Mouse (Mus musculus) limb, embryonic 12.5 days (tissue): ENCODE results near the gene Reps1. TPM values are rescaled to one million over a fixed set of nuclear protein-coding genes. Genes with fewer than 3 reads are reported as not detected.

Source experiments
- ATAC-seq: fragments of 200-750 bp; cut with Nextera tagmentation; 2 replicates; pipeline ENCODE4 v1.8.0; 2017; ENCODE audit warnings: low read depth, moderate TSS enrichment; ENCODE audit not compliant: insufficient number of reproducible peaks, insufficient read depth, low FRiP score, low TSS enrichment
- H3K27ac ChIP-seq: fragments of 300-500 bp; sonication (generic); 2 replicates; pipeline ENCODE4 v1.5.1; 2016; ENCODE audit warnings: mild to moderate bottlenecking, moderate library complexity
- H3K27me3 ChIP-seq: fragments of 300-500 bp; sonication (generic); 2 replicates; pipeline ENCODE4 v1.6.1; 2016; ENCODE audit warnings: mild to moderate bottlenecking, moderate library complexity
- H3K36me3 ChIP-seq: fragments of 300-500 bp; sonication (generic); 2 replicates; pipeline ENCODE4 v1.6.1; 2016; ENCODE audit warnings: mild to moderate bottlenecking, moderate library complexity
- H3K4me1 ChIP-seq: fragments of 300-500 bp; sonication (generic); replicated peaks from 2 replicates; pipeline ENCODE4 v1.6.1; 2016
- H3K4me2 ChIP-seq: fragments of 300-500 bp; sonication (generic); 2 replicates; pipeline ENCODE4 v1.6.1; 2016; ENCODE audit warnings: mild to moderate bottlenecking, moderate library complexity
- H3K4me3 ChIP-seq: fragments of 300-500 bp; sonication (generic); replicated peaks from 2 replicates; pipeline ENCODE4 v1.5.1; 2016; ENCODE audit warnings: mild to moderate bottlenecking
- H3K9ac ChIP-seq: fragments of 300-500 bp; sonication (generic); replicated peaks from 2 replicates; pipeline ENCODE4 v1.6.1; 2016; ENCODE audit warnings: mild to moderate bottlenecking, moderate library complexity
- H3K9me3 ChIP-seq: fragments of 300-500 bp; sonication (generic); 2 replicates; pipeline ENCODE4 v1.6.1; 2016; ENCODE audit warnings: mild to moderate bottlenecking, moderate library complexity
- WGBS: fragments of 180-500 bp; shearing (Covaris S2); methylation state at CpG from one replicate; pipeline ENCODE4 v1.1.7; 2016; 5-methylcytosine and 5-hydroxymethylcytosine counted together
- polyA plus RNA-seq: library from polyadenylated mRNA; unstranded; fragments of >200 nt; fragmentation: Nextera tagmentation; extraction: Ambion mirVana; gene quantifications from 2 replicates; pipeline ENCODE4 v1.2.1, GENCODE M21; 2016

Gene Reps1
- polyA plus RNA-seq, 1 experiment from 2014 or later, result 38.1 TPM

GRCm38 (mm10) chr10:18034408-18034807 is 21.3 kb upstream of the Reps1 start:
- no peak overlapping the region for H3K27ac ChIP-seq
- no peaks in the 10 kb centered on the region for H3K4me1 ChIP-seq
- WGBS, result 94% methylated on average over 4 of the region's 4 CpGs
- H3K4me3 ChIP-seq, result no peak overlapping the region
- no peak overlapping the region for H3K4me2 ChIP-seq
- no peaks in the 10 kb centered on the region for H3K27me3 ChIP-seq
- no peak overlapping the region for H3K9ac ChIP-seq
- no peak for ATAC-seq
- no peaks in the 10 kb centered on the region for H3K36me3 ChIP-seq
- no peaks in the 10 kb centered on the region for H3K9me3 ChIP-seq

GRCm38 (mm10) chr10:18036849-18037248 is 18.8 kb upstream of the Reps1 start:
- no peak overlapping the region for H3K27ac ChIP-seq
- no peaks in the 10 kb centered on the region for H3K9me3 ChIP-seq
- H3K9ac ChIP-seq, result no peak overlapping the region
- no peak overlapping the region for H3K4me2 ChIP-seq
- no peaks in the 10 kb centered on the region for H3K36me3 ChIP-seq
- H3K27me3 ChIP-seq, result no peaks in the 10 kb centered on the region
- no peak overlapping the region for H3K4me3 ChIP-seq
- no peak for ATAC-seq
- 68% methylated on average over 5 of the region's 5 CpGs for WGBS
- H3K4me1 ChIP-seq, result no peaks in the 10 kb centered on the region

- H3K9ac ChIP-seq, result no peak overlapping the region
- no peak overlapping the region for H3K27ac ChIP-seq
- no peaks in the 10 kb centered on the region for H3K36me3 ChIP-seq
- H3K27me3 ChIP-seq, result no peaks in the 10 kb centered on the region
- no peaks in the 10 kb centered on the region for H3K4me1 ChIP-seq
- H3K9me3 ChIP-seq, result no peaks in the 10 kb centered on the region
- no peak for ATAC-seq
- no peak overlapping the region for H3K4me2 ChIP-seq
- no peak overlapping the region for H3K4me3 ChIP-seq
Observed at GRCm38 (mm10) chr10:18046380-18046779, 9.3 kb upstream of the Reps1 start.

- no peak overlapping the region for H3K4me3 ChIP-seq
- H3K27me3 ChIP-seq, result no peaks in the 10 kb centered on the region
- no peaks in the 10 kb centered on the region for H3K9me3 ChIP-seq
- no peaks in the 10 kb centered on the region for H3K4me1 ChIP-seq
- no peak for ATAC-seq
- H3K9ac ChIP-seq, result no peak overlapping the region
- H3K36me3 ChIP-seq, result no peaks in the 10 kb centered on the region
- no peak overlapping the region for H3K4me2 ChIP-seq
- no peak overlapping the region for H3K27ac ChIP-seq
- WGBS, result 34% methylated on average over 10 of the region's 10 CpGs
Observed at GRCm38 (mm10) chr10:18047380-18048146, 8.1 kb upstream of the Reps1 start.

GRCm38 (mm10) chr10:18055009-18055695 is 509 bp upstream of the Reps1 start:
- H3K27me3 ChIP-seq, result no peaks in the 10 kb centered on the region
- H3K9me3 ChIP-seq, result no peaks in the 10 kb centered on the region
- 2% methylated on average over 56 of the region's 61 CpGs for WGBS
- H3K4me2 ChIP-seq, result peak overlapping the region; percentile 65
- peak overlapping the region; percentile 96 for H3K4me3 ChIP-seq
- peaks cover 31% of the 10 kb centered on the region for H3K4me1 ChIP-seq
- H3K36me3 ChIP-seq, result no peaks in the 10 kb centered on the region
- H3K27ac ChIP-seq, result peak overlapping the region; percentile 95
- peak; percentile 96 for ATAC-seq
- peak overlapping the region; percentile 95 for H3K9ac ChIP-seq

GRCm38 (mm10) chr10:18056391-18056745 is 707 bp downstream of the Reps1 start:
- H3K36me3 ChIP-seq, result no peaks in the 10 kb centered on the region
- H3K4me2 ChIP-seq, result peak overlapping the region; percentile 65
- H3K4me3 ChIP-seq, result peak overlapping the region; percentile 96
- no peaks in the 10 kb centered on the region for H3K9me3 ChIP-seq
- no peak for ATAC-seq
- H3K27ac ChIP-seq, result peak overlapping the region; percentile 95
- WGBS, result under 1% methylated on average over 8 of the region's 8 CpGs
- H3K27me3 ChIP-seq, result no peaks in the 10 kb centered on the region
- peaks cover 31% of the 10 kb centered on the region for H3K4me1 ChIP-seq
- peak overlapping the region; percentile 95 for H3K9ac ChIP-seq

- H3K9me3 ChIP-seq, result no peaks in the 10 kb centered on the region
- ATAC-seq, result no peak
- WGBS, result 75% methylated on average over 9 of the region's 9 CpGs
- peaks cover 31% of the 10 kb centered on the region for H3K4me1 ChIP-seq
- no peak overlapping the region for H3K27ac ChIP-seq
- no peaks in the 10 kb centered on the region for H3K36me3 ChIP-seq
- no peak overlapping the region for H3K4me2 ChIP-seq
- no peaks in the 10 kb centered on the region for H3K27me3 ChIP-seq
- no peak overlapping the region for H3K9ac ChIP-seq
- H3K4me3 ChIP-seq, result no peak overlapping the region
Observed at GRCm38 (mm10) chr10:18058681-18059338, 3.1 kb downstream of the Reps1 start.

GRCm38 (mm10) chr10:18059807-18060206 is 4.1 kb downstream of the Reps1 start:
- no peak overlapping the region for H3K27ac ChIP-seq
- no peaks in the 10 kb centered on the region for H3K9me3 ChIP-seq
- no peak for ATAC-seq
- WGBS, result 89% methylated on average over 13 of the region's 13 CpGs
- H3K4me1 ChIP-seq, result peaks cover 31% of the 10 kb centered on the region
- H3K4me3 ChIP-seq, result no peak overlapping the region
- no peak overlapping the region for H3K4me2 ChIP-seq
- H3K36me3 ChIP-seq, result no peaks in the 10 kb centered on the region
- no peaks in the 10 kb centered on the region for H3K27me3 ChIP-seq
- H3K9ac ChIP-seq, result no peak overlapping the region

GRCm38 (mm10) chr10:18060778-18061177 is 5.1 kb downstream of the Reps1 start:
- ATAC-seq, result no peak
- WGBS, result 92% methylated on average over 2 of the region's 2 CpGs
- H3K36me3 ChIP-seq, result no peaks in the 10 kb centered on the region
- H3K4me1 ChIP-seq, result peaks cover 31% of the 10 kb centered on the region
- H3K27me3 ChIP-seq, result no peaks in the 10 kb centered on the region
- H3K9me3 ChIP-seq, result no peaks in the 10 kb centered on the region
- H3K4me3 ChIP-seq, result no peak overlapping the region
- H3K27ac ChIP-seq, result no peak overlapping the region
- no peak overlapping the region for H3K9ac ChIP-seq
- H3K4me2 ChIP-seq, result no peak overlapping the region

- Histone ChIP-seq H3K27ac (no peak overlapping the region), H3K4me3 (no peak overlapping the region), H3K9me3 (no peaks in the 10 kb centered on the region), H3K4me2 (no peak overlapping the region), H3K36me3 (no peaks in the 10 kb centered on the region), H3K27me3 (no peaks in the 10 kb centered on the region), H3K9ac (no peak overlapping the region), H3K4me1 (peaks cover 31% of the 10 kb centered on the region)
- ATAC-seq, result no peak
- WGBS, result 90% methylated on average over 4 of the region's 4 CpGs
Observed at GRCm38 (mm10) chr10:18061533-18061932, 5.9 kb downstream of the Reps1 start.

GRCm38 (mm10) chr10:18064606-18065228 is 9.1 kb downstream of the Reps1 start:
- no peak overlapping the region for H3K9ac ChIP-seq
- no peak overlapping the region for H3K27ac ChIP-seq
- H3K36me3 ChIP-seq, result no peaks in the 10 kb centered on the region
- no peaks in the 10 kb centered on the region for H3K9me3 ChIP-seq
- H3K4me3 ChIP-seq, result no peak overlapping the region
- H3K27me3 ChIP-seq, result no peaks in the 10 kb centered on the region
- H3K4me1 ChIP-seq, result peaks cover 11% of the 10 kb centered on the region
- no peak overlapping the region for H3K4me2 ChIP-seq
- 94% methylated on average over 7 of the region's 7 CpGs for WGBS
- ATAC-seq, result no peak
